Mouse (Mus musculus): ENCODE data around the gene Cdk11b.
A peak's percentile ranks its signal among the peaks of the same experiment; 100 is the strongest.

Cdk11b gene

GRCm38 (mm10) chr4:155624338-155625291 lies at the start of gene Cdk11b:
Cdk11b (plus strand) TSS chr4:155624854.
- DNase-seq (ENCODE audit: low spot score) = peak; percentile 94

DNA sequence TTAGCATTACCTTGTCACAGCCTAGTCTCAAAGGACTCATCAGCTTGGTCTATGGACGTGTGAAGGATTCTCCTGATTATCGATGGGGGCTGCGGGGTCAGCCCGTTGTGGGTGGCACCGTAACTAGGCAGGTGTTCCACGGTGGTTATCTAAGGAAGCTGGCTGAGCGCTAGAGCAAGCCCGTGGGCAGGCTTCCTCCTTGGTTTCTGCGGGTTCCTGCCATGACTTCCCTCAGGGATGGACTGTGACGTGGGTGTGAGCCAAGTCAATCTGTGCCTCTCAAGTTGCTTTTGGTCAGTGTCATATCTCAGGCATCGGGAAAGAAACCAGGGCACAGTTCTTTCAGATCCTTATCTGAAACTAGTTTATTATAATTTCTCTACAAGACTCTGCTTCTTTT lies 49.7 kb upstream of the Cdk11b start:
- no peak for DNase-seq (ENCODE audit: low spot score)

GRCm38 (mm10) chr4:155575521-155575920 lies 49.1 kb upstream of the Cdk11b start:
- DNase-seq (ENCODE audit: low spot score) = no peak

GRCm38 (mm10) chr4:155577132-155577531 lies 47.5 kb upstream of the Cdk11b start:
- no peak for DNase-seq (ENCODE audit: low spot score)

DNA sequence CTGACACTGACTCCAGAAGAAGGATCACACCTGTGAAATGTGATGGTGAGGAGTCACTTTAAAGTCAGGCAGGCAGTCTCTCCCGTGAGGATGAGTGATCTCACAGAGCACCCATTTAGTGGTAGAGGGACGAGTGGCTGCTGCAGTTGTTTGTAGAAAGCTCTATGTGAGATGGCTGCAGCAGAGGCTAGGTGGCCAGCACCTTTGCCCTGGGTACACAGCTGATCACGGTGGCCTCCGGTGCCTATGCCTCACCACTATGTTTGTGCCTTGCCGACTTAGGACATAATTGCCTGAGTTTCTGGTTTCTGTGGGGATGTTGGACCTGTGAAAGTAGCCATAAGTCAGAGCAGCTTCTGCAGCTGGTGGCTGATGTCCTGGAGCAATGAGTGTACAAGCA lies 46.9 kb upstream of the Cdk11b start:
- no peak for DNase-seq (ENCODE audit: low spot score)

GRCm38 (mm10) chr4:155578336-155579125 lies 46.1 kb upstream of the Cdk11b start:
- peak; percentile 80 for DNase-seq (ENCODE audit: low spot score)

DNA sequence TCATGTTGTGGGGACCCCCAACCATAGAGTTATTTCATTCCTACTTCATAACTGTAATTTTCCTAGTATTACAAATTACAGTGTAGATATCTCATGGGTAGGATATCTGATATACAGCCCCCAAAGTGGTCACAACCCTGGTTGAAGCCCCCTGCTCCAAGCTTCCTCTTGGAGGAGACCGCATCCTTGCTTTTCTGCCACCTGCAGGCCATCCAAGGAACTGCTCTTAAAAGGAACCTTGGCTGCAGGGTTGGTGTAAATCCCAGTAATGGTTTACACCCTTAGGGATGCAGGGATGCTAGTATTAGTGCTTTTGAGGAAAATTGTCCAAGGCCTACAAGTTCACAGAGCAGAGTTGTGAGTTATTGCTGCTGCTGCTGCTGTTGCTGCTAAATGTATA lies 44.2 kb upstream of the Cdk11b start:
- no peak for DNase-seq (ENCODE audit: low spot score)

- DNase-seq (ENCODE audit: low spot score) = no peak
Observed at GRCm38 (mm10) chr4:155582279-155582905, 42.3 kb upstream of the Cdk11b start.

DNA sequence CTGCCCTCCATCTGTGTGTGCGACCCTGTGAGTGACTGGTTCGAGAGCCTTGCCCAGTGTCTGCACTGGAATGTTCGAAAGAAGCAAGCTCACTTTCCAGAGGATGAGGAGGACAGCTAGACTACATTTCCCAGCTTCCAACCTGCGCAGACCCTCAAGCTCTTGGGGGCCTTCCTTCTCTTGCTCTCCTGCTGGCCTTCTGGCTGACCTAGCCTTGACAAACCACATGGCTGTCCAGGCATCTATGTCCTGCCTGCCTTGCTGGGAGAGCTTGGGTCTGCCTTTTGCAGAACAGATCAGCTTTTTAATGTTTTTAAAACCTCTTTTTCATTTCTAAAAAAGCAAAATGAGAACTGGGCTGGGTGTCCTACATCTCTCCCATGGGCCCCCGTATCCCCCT lies 35.3 kb upstream of the Cdk11b start:
- DNase-seq (ENCODE audit: low spot score) = no peak

DNA sequence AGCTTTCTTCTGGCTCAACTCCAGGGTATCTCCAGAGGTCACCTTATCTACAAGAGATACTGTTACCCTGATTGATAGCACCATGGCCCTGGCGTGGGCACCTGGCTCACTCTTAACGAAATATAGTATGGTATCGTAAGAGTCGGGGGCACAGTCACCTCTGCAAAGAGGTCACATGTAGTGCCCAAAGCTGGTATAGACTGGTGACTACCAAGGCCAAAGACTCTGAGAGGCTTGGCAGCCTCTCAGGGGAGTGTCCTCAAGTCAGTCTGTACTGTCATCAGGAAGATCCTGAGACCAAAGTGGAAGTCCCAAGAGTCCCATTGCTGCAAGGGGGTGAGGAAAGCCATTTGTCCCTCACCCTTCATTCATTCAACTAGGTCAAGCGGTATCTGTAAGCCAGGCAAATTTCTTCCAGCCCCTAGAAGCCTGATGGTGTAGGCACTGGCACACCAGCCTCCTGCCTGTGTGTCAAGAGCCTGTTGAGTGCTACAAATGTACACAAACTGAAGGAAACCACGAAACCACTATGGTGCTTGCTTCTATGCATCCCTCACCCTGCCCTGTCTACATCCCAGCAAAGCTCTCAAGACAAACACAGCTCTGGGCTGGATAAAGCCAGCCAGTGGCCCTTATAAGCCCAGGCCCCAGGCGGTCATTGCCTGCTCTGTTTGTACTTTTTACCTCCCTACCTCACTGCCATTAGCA lies 33.5 kb upstream of the Cdk11b start:
- peak; percentile 31 for DNase-seq (ENCODE audit: low spot score)

DNA sequence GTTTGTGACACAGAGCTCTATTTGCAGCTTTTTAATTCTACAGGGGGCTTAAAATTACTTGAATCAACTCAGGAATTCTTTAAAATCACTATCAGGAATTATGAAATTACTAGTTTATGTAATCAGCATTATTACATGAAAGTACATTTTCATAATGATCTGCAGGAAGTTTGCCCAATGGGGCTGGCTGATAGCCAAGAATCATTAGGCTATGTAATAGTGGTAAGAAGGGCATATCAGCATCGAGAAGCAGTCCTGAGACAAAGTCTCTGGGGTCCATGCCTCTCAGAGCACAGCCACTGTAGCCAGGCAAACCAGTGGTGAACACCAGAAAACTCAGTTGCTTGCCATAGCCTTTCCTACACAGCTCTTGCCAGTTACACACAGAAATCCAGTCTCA lies 30.9 kb upstream of the Cdk11b start:
- DNase-seq (ENCODE audit: low spot score) = no peak

DNA sequence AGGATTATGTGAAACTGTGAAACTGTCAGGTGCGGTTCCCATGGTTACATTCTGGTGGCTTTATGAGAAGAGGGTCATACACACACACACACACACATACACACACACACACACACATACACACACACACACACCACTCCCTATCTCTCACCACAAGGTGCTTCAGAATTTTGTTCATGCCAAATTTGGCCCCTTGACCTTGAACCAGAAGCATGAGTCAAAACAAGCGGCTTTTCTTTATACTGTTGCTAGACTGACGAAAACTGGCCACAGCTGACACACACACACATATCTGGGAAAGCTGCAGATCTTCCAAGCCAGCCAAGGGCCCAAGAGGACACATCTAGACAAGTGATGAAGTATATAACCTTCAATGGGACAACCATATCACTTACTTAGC lies 28.9 kb upstream of the Cdk11b start:
- peak; percentile 11 for DNase-seq (ENCODE audit: low spot score)

- no peak for DNase-seq (ENCODE audit: low spot score)
Observed at GRCm38 (mm10) chr4:155596606-155597005, 28.0 kb upstream of the Cdk11b start.

DNA sequence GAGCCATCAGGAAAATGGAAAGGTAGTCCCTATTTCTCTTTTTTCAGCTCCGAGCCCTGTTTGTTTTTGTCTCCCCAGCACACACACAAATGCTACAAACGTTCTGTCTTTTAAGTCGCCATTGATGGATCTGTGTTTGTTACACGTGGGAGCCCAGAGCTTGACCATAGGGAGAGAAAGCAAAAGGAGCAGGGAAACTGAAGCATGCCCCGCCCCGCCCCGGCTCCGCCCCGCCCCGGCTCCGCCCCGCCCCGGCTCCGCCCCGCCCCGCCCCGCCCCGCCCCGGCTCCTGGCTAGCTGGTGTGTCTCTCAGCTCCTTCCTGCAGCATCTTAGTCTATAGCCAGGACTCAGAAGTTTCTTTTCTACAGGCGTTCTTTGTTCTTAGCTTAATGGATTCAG lies 26.1 kb upstream of the Cdk11b start:
- DNase-seq (ENCODE audit: low spot score) = no peak

GRCm38 (mm10) chr4:155599901-155600825 lies 24.5 kb upstream of the Cdk11b start:
- no peak for DNase-seq (ENCODE audit: low spot score)

GRCm38 (mm10) chr4:155601091-155601996 lies 23.3 kb upstream of the Cdk11b start, which contains the start of gene Slc35e2:
Slc35e2 (plus strand) TSS chr4:155601416.
- DNase-seq (ENCODE audit: low spot score) = peak; percentile 91

DNA sequence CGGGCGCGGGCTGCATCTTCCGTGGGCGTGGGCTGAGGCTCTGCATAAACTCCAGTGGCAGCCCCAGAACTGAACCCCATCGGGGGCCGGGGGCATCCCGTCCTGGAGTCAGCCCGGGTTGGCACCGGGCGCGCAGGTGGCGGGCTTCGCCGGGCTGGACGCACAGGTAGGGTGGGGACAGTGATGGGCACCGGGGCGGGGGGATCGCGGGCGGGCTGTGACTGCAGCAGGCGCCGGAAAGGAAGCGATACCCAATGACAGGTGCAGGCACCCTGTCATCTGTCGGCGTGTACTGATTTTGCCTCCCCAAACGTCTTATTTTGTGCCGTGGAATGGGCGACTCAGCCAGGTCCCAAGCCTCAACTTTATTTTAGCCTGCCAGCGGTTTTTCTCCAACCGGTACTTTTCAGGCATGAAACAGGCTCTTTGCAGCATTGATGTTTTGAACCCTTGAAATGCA lies 22.6 kb upstream of the Cdk11b start:
- no peak for DNase-seq (ENCODE audit: low spot score)

DNA sequence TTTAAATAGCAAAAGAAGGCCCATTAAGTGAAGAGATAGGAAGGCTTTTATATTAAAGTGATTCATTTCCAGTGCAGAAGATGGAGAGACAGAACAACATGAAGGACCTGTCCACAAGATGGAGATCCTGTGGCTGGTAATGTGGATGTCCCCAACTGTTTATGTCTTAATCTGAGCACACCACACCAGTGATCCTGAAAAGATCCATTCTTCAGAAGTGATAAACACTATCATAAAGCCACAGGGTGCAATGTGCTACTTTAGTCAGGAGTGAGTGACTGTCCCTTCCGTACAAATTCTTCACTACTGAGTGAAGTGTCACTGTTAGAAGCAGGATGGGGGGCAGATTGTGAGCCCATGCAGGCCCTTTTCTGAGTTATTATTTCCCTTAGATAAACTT lies 21.9 kb upstream of the Cdk11b start:
- DNase-seq (ENCODE audit: low spot score) = no peak

GRCm38 (mm10) chr4:155603801-155604200 lies 20.9 kb upstream of the Cdk11b start:
- DNase-seq (ENCODE audit: low spot score) = no peak

DNA sequence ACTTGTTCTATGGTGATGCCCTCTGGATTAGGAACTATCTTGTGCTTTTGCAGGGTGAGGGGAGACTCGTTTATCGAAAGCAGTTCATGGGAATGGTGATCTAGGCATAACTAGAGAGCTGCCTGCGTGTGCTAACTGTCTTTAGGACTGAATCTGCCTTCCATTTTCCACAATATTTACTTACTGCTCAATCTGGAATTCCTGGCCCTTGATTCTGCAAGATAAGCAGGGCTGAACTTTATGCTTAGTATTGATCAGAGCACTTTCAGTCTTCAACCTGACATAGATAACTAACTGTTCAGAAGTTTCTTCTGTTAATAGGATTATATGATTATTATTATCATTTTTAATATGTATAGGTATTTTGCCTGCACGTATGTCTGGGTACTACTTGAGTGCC lies 19.5 kb upstream of the Cdk11b start:
- DNase-seq (ENCODE audit: low spot score) = no peak
